Mouse (Mus musculus) common myeloid progenitor, adult 5-6 weeks (primary cell): ENCODE data around the gene Lalba. TPM values are rescaled to one million over a fixed set of nuclear protein-coding genes. Genes with fewer than 3 reads are reported as not detected.
"Not testable (repeated sequence)": the region's sequence is repeated elsewhere in the genome, so short reads cannot be mapped to it uniquely, and the experiment has no call there.

Source experiments
- ATAC-seq: replicated peaks from 2 replicates; pipeline ENCODE4 v1.8.0; 2016; ENCODE audit warnings: low read depth, mild to moderate bottlenecking, moderate TSS enrichment, inconsistent platforms; ENCODE audit not compliant: poor library complexity, severe bottlenecking
- total RNA-seq: library from RNA; stranded (forward); fragments of 200-1000, 187-1606 nt; gene quantifications from 2 replicates; pipeline ENCODE4 v1.2.3, GENCODE M21; 2017

Gene Lalba
- not detected in 2 replicates for total RNA-seq

GRCm38 (mm10) chr15:98482701-98483100 is at the start of gene Lalba:
Gene Lalba, minus strand, starts transcription at chr15:98482721.
- no peak for ATAC-seq

- no peak for ATAC-seq
Observed at GRCm38 (mm10) chr15:98532281-98532680, 49.8 kb upstream of the Lalba start.

- no peak for ATAC-seq
Observed at GRCm38 (mm10) chr15:98528066-98528563, 45.6 kb upstream of the Lalba start.

GRCm38 (mm10) chr15:98527056-98527771 is 44.7 kb upstream of the Lalba start:
- no peak for ATAC-seq

- ATAC-seq: peak; percentile 69; the same call in 1 of the 2 replicates
Observed at GRCm38 (mm10) chr15:98526057-98526456, 43.5 kb upstream of the Lalba start.

GRCm38 (mm10) chr15:98521245-98521644 is 38.7 kb upstream of the Lalba start:
- 0 out of 2 replicates have a peak, but pooled peaks have one; percentile 12 for ATAC-seq

GRCm38 (mm10) chr15:98517380-98518355 is 35.1 kb upstream of the Lalba start:
- peak; percentile 52 for ATAC-seq

GRCm38 (mm10) chr15:98514845-98515244 is 32.3 kb upstream of the Lalba start:
- not testable (repeated sequence) for ATAC-seq

- ATAC-seq: peak; percentile 52
Observed at GRCm38 (mm10) chr15:98514146-98514545, 31.6 kb upstream of the Lalba start.

- ATAC-seq: not testable (repeated sequence)
Observed at GRCm38 (mm10) chr15:98513676-98514075, 31.2 kb upstream of the Lalba start.

GRCm38 (mm10) chr15:98512799-98513321 is 30.3 kb upstream of the Lalba start:
- peak; percentile 37 for ATAC-seq

- ATAC-seq: no peak
Observed at GRCm38 (mm10) chr15:98512232-98512631, 29.7 kb upstream of the Lalba start.

- ATAC-seq: peak; percentile 31
Observed at GRCm38 (mm10) chr15:98511386-98511928, 28.9 kb upstream of the Lalba start.

- peak; percentile 64 for ATAC-seq
Observed at GRCm38 (mm10) chr15:98510438-98511385, 28.2 kb upstream of the Lalba start.

- ATAC-seq: no peak
Observed at GRCm38 (mm10) chr15:98509387-98509786, 26.9 kb upstream of the Lalba start.

- ATAC-seq: no peak
Observed at GRCm38 (mm10) chr15:98507321-98507720, 24.8 kb upstream of the Lalba start.

GRCm38 (mm10) chr15:98506253-98506957 is 23.9 kb upstream of the Lalba start:
- peak; percentile 61 for ATAC-seq

GRCm38 (mm10) chr15:98504514-98504913 is 22.0 kb upstream of the Lalba start:
- ATAC-seq: peak; percentile 77
